Mouse (Mus musculus) urinary bladder, postnatal 10 days (tissue): ENCODE measurements around the gene Nup214.

Source experiments
- DNase-seq: peaks from one replicate; pipeline ENCODE4 v3.0.0; 2022; ENCODE audit warnings: low spot score

The Nup214 gene

DNA sequence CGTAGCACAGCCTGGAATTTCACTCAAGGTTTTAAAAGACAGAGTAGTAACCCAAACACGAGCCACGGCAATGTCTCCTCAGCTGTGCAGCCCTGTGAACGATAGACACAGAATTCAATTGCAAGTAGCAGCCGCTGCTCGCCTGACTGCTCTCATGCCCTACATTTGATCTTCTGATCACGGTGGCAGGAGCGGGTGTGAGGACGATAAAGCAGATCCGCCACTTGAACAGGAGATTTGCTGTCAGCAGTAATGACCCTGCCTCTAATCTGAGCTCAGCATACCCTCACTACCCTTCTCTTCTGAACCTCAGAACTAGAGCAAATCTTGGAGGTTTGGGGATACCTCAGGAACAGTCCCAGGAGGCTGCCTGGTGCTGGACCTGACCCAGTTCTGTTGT lies 71.8 kb downstream of the Nup214 start:
- DNase-seq, result no peak

DNA sequence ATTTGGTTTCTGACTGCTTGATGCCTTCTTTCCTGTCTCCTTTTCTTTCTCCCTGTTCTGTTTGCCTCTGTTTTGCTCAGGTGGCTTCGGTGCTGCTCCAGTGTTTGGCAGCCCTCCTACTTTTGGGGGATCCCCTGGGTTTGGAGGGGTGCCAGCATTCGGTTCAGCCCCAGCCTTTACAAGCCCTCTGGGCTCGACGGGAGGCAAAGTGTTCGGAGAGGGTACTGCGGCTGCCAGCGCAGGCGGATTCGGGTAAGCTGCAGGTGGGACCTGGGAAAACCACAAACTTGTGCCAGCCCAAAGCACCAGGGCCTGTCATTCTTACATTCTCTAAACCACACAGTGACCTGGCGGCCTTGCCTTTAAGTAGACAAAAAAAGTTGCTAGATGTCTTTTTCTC lies 73.1 kb downstream of the Nup214 start:
- DNase-seq, result no peak

DNA sequence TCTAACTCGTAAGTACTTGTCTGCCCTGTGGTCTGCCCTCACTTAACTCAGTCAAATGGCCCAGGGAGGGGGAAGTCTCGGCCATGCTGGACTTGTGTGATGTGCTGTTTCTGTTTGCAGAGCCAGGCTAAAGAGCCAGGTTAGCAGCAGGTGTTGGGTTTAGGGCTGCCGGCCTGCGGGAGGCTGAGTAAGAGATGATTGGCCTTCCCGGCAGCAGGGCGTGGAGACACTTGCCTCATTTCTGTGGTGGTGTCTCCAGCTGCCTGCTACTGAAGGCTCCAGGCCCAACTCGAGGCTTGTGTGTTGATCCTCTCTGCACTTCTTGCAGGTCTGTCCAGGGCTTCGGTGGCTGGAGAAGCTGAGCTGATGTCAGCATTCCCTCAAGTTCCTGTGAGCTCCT lies 77.6 kb downstream of the Nup214 start:
- DNase-seq, result no peak

GRCm38 (mm10) chr2:32052418-32052817 lies 78.2 kb downstream of the Nup214 start:
- no peak for DNase-seq

GRCm38 (mm10) chr2:32055357-32055965 lies 81.2 kb downstream of the Nup214 start:
- DNase-seq, result no peak

DNA sequence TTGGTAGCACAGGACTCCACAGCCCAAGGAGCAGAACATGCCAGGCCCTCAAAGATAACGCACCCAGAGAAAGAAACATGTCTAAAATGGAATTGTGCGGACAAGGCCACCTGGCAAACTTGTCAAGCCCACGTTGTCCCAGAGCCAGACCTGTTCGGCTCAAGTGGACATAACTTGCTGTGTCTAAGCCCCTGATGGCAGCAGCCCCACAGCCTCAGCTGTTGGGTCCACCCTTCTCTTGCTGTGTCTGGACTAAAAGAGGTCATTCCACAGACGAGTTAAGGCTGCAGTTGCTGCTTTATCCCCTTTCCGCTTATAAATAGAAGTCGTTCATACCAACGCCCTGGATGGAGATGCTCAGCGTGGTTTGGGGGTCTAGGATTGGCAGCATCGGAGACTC lies 82.3 kb downstream of the Nup214 start:
- no peak for DNase-seq

GRCm38 (mm10) chr2:32057360-32057759 lies 83.1 kb downstream of the Nup214 start:
- no peak for DNase-seq

DNA sequence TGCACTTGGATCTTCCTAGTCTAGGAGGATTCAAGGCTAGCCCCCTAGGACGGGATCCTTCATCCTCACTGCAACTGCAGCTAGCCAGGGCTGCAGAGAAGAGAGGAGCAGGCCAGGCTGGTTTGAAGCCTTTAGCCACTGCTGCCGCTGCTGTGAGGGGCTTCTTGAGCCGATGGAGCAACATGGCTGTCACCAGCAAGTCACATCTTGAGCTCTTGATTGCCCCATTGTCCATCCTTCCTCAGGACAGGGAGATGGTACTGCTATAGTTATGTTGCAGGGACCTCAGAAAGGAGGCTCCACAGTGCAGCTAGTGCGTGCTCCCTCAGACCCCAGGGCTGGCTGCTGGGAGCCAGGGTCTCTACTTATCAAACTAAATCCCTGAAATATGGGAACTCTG lies 83.6 kb downstream of the Nup214 start:
- no peak for DNase-seq

DNA sequence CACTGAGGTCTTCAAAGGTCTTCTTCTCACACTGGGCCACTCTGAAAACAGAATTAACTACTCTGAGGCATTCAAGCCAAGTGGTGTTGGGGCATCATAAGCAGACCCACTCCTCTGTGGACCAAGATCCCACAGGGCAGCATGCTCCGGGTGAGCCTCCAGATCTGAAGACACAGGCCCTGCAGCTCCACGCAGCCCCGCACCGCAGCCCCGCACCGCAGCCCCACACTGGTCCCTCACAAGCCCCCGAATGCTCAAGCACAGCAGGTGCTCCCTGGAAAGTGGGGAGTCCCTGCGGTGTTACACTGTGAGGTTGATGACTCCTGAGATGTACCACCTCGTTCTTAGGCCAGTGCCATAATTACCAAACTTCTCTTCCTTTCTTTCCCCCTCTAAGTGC lies 84.0 kb downstream of the Nup214 start:
- no peak for DNase-seq

GRCm38 (mm10) chr2:32058716-32059115 lies 84.5 kb downstream of the Nup214 start:
- DNase-seq, result no peak

DNA sequence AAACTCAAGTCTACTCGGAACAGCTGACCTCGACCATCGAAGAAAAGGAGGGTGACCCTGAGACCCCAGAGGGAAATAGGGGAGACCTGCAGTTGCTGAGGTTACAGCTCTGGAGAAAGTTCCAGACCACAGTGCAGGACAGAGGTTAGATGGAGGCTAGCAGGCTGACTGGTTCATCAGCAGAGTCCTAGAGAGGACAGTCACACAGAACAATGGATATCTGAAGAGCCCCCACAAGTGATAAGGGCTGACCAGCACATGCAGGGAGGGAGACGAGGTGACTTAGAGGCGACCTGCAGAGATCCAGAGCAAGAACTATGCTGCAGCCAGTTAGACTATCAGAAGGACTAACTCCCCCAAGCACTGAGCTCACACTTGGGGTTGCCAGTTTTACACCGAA lies 85.4 kb downstream of the Nup214 start:
- no peak for DNase-seq

DNA sequence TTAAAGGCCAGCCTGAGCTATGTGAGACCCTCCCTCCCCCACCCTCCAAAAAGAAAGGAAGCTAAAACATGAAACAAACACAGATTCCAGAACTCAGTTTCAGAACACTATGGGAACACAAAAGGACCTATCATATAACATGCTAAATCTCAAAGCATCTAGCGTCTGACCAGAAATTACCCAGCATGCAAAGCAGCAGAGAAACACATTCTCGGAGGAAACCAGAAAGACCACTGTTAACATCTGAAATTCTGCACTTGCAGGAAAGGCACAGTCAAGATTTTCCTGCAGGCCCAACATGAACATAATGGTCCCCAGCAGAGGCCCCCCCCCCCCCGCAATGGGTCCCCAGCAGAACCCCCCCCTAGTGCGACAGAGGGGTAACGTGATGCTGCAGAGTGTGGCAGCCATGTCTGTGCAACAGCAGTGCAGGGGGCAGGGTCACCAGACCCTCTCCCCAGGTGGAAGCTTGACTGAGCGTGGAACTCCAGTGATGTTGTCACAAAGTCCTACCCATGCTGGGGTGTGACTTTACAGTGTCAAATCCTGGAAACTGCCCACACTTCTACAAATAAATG lies 86.1 kb downstream of the Nup214 start:
- DNase-seq, result no peak

GRCm38 (mm10) chr2:32061189-32061588 lies 87.0 kb downstream of the Nup214 start:
- DNase-seq, result no peak

DNA sequence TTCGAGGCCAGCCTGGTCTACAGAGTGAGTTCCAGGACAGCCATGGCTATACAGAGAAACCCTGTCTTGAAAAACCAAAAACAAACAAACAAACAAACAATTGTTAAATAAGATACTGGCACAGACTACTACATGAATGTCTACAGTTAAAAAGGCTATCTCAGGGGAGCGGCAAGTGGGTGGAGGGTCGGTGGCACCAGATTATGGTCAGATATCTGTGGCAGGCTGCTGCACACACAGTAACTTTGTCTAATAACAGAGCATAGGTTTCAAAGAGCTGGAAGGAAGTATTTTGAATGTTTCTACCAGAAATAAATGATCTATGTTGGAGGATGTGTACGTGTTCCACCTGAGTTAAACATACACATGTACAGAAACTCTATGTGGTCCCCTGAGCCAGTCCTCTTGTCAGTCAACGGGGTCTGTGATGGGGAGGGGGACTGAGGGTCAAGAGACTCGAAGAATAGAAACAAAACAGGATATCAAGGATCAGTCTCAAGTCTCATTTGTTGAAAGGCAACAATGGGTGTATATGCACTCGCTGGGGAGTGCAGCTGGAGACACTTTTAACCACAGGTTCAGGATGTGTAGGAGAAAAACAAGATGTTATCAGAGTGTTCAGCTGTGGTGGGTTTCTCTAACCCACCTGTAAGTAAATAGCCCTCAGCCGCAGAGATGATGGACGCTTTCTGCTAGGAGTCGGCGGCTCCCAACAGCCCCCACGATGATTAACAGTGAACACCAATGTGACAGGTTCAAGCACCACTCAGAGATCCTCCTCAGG lies 87.7 kb downstream of the Nup214 start:
- no peak for DNase-seq

GRCm38 (mm10) chr2:32062626-32063410 lies 88.6 kb downstream of the Nup214 start:
- DNase-seq, result no peak

- no peak for DNase-seq
Observed at GRCm38 (mm10) chr2:32063451-32064151, 89.4 kb downstream of the Nup214 start.

GRCm38 (mm10) chr2:32064913-32065312 lies 90.7 kb downstream of the Nup214 start:
- DNase-seq, result no peak

DNA sequence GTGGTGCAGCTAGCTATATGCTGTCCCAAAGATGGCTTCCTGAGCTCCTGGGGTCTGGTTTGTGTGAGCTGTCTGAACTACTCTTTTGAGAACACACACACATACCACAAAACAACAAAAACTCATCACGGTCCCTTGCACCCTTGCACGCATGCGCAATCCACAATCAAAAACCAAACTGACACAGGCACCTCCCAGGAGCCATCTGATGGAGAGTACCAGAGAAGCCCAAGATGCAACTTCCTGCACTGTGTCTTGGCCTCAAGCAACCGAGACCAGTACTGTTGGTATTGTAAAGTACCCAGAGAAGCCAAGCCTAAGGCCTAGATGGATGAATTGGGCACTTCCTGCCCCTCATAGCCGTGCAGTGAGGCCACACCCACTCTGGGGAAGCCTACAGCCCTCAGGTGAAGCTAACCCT lies 91.1 kb downstream of the Nup214 start:
- no peak for DNase-seq

GRCm38 (mm10) chr2:32066005-32066404 lies 91.8 kb downstream of the Nup214 start:
- DNase-seq, result no peak

DNA sequence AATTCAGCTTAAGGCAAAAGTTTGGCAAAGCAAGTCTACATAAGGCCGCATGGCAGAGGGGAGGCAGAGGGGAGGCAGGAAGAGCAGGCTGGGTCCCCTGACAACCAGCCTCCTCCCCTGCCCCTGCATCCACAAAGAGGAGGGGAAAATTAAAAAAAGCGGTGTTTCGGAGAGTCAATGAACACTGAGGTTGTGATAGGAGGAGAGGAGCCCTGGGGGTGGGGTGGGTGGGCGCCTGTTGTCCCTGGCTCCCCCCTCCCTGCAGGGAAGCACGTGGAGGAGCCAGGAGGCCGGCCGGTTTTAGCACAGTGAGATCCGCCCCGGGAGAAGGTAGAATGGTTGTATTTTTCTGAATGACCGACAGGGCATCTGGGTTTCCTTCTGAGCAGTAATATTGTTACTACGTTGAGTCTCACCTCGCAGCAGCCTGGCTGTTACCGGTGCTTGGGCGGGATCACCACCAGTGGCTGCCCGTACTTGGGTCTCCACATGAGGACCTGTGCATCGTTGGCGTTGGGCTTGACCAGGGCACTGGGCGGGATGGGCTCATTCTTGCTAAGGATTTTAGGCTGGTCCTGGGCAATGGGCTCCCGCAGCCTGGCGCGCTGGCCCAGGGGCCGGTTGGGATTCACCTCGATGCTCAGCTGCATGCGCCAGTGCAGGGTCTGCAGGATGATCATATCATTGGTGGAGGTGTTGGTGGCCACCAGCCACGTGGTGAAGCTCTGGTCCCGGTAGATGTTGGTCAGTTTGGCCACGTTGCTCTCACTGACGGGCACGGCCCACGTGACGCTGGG lies 94.8 kb downstream of the Nup214 start:
- DNase-seq, result no peak

- DNase-seq, result no peak
Observed at GRCm38 (mm10) chr2:32070747-32071146, 96.5 kb downstream of the Nup214 start.
